Mouse (Mus musculus): ENCODE measurements around the gene Dhx37.
"Not testable (repeated sequence)": the region's sequence is repeated elsewhere in the genome, so short reads cannot be mapped to it uniquely, and the experiment has no call there.

Gene Dhx37

DNA sequence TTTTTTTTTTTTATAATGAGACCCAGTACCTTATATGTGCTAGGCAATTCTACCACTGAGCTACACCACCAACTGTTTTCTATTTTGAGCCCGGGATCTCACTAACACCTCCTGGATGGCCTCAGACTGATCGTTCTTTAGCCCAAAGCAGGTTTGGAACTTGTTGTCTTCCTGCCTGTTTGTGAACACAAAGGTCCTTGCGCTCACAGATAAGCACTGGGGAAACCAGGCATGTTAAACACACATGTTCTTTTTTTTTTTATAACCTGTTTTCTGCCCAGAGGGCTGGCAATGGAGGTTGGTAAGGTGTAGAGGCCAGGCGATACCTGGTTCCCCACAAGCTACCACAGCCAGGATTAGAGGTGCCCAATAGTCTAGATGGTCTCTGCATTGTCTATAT lies 14.7 kb upstream of the Dhx37 start:
- no peak for DNase-seq (ENCODE audit: low spot score)

DNA sequence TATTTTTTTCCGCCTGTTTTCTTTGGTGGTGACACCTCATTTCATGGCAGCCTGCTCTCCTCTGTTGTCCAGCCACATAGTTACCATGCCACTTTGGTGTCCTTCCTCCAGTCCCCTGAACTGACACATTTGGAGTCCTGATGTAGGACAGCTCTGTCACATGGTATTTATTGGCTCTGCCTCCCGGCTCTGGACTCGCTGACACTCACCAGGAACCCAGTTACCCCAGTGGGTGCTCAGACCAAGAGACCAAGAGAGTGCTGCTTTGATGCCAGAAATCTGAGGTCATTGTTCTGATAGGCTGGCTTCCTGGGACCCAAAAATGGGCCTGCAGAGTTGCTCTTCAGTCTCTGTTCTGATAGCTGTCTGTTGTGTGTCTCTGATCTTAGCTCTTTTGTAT lies 14.1 kb upstream of the Dhx37 start:
- DNase-seq (ENCODE audit: low spot score): no peak

DNA sequence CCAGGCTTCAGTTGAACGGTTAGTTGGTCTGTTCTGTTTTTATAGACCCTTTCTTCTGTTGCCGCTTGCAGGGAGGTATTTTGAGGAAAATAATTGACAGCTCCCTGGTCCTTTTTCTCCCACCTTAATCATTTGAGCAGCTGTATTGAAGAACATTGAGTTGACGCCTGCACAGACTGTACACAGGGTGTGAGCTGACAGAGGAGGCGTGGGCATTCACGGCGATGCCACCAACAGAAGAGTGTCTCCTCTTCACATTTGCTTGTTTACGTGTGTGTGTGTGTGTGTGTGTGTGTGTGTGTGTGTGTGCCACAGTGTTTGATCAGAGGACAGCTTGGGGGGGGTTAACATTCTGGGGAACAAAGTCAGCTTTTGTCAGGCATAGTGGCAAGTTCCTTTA lies 12.4 kb upstream of the Dhx37 start:
- DNase-seq (ENCODE audit: low spot score): no peak

DNA sequence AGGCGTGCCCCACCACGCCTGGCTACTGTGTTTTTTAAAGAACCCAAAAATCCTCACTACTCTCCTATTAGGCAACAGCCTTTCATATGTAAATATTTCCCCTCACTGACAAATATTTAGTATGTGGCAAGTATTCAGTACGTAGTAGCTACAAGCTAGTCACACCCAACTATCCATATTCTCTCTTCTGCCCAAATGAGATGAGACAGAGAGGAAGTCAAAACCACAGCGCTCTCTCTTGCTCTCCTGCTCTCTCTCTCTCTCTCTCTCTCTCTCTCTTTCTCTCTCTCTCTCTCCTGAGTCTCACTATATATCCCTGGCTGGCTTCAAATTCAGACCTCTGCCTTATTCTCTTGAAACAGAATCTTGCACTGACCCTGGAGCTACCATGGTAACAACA lies 10.6 kb upstream of the Dhx37 start:
- no peak for DNase-seq (ENCODE audit: low spot score)

DNA sequence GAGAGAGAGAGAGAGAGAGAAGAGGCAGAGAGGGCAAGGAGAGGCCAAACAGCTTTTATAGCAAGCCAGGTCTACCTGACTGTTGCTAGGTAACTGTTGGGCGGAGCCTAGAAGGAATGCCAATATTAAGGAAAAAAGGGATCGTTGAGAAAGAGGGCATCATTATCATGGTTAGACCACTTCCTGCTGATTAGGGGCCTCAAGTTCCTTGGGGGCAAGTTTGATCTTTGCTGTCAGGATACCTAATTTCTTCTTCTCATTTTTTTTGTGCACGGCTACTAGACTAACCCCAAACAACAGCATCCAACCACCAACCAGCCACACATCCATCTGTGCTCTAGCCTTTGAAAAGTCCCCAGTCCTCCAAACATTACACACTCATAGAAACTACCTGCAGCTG lies 10.0 kb upstream of the Dhx37 start:
- DNase-seq (ENCODE audit: low spot score): no peak

DNA sequence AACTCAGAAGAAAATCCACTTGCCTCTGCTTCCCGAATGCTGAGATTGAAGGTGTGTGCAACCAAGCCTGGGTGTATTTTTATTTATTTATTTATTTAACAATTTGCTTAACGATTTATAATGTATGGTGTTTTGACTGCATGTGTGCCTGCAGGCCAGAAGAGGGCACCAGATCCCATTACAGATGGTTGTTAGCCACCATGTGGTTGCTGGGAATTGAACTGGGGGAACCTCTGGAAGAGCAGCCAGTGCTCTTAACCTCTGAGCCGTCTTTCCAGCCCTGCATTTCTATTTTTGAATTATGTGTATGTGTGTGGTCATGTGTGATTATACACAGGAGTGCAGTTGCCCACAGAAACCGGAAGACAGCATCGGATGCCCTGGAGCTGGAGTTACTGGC lies 9.4 kb upstream of the Dhx37 start:
- DNase-seq (ENCODE audit: low spot score): no peak

DNA sequence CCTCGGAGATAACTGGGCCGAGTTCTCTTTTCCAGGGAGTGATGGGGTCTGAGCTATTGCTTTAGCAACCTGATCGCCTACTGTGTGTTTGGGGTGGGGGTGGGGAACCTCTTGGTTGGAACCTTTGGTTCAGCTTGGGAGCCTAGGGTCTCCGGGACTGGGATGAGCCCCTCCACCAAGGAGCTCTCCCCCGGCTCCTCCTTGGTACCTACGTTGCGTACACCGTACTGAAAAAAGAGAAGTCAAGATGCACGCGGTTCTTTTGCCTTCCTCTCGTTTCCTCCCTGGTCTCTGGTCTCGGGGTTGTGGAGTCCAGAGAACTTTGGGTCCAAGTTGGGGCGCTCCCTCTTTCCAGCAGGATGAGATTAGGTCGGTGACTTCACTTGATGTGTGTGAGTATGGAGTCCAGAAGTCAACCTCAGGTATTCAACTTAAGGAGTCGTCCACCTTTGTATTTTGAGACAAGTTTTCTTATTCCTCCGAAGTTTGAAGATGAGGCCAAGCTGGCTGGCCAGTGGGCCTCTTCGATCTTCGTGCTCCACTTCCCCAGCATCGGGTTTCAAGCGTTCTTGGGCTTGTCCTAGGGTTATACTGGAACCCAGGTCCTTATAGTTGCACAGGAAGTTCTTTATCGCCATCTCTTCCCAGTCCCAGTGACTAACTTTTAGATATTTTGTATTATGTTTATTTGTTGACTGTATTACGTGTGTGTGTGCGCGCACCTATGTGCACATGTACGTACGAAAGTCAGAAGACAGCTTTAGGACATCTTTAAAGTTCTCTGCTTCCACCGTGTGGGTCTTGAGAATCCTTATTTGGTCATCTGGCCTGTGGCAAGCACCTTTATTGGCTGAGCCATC lies 8.4 kb upstream of the Dhx37 start:
- DNase-seq (ENCODE audit: low spot score): no peak

DNA sequence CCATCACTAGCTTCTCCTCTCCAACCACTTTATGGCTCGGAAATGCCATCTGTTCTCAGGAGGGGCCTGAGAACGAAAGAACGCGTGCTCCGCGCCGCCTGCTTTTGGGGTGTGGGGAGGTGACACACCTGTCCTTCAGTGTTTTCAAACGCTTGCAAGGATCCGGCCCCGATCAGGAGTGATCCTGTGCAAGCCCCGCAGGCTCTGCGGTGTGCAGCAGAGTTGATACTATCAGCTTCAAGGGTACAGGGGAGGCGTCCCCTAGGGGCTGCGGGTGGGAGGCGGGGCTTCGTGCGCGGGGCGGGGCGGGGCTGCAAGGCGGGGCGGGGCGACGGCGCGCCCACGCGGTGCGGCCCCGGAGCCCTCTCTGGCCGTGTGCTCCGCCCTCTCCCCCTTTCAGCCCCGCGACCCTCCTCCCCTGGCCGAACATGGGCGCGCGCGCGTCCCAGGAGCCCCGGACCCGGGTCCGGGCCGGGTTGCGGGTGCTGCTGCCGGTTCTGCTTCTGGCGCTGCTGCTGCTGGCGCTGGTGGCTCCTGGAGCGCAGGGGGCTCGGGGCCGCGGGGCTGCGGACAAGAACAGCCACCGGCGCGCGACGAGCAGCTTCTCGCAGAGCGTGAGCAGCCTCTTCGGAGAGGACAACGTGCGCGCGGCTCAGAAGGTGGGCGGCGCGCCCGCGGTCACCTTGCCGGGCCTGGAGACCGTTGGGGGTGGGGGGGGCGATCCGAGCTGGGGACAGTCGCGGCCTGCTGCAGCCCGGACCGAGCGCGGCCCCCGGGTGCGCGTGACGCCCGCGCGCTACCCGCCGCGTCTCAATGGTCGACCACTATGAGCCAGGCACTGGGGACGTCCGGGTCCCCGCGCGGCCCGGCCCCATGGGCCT lies 7.6 kb upstream of the Dhx37 start, which contains the start of gene Bri3bp:
Bri3bp (plus strand) TSS at position 335 of the 881 bp plus-strand sequence.
- DNase-seq (ENCODE audit: low spot score): no peak

DNA sequence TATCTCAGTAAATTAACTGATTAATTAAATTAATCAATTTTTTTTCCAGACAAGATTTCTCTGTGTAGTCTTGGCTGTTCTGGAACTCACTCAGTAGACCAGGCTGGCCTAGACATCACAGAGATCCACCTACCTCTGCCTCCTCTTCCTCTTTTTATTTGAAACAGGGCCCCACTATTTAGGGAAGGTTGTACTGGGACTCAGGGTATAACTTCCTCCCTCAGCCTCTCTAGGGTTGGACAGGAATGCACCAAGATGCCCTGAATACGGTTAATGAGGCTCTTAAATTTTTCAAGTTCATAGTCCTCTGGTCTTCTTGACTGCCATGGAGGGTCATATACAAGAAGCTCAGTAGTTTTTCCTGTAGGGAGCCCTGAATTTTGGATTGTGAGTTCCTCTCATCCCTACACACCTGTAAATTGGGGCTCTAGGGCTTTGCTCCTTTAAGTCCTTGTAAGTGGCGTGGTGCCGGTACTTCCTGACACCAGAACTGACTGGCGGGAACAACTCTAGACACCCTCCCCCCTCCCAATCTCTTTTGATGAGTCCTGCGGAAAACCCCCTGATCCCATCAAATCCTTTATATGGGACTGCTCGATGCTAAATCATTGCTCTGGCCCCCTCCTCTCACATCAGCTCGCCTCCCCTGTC lies 6.8 kb upstream of the Dhx37 start:
- no peak for DNase-seq (ENCODE audit: low spot score)

DNA sequence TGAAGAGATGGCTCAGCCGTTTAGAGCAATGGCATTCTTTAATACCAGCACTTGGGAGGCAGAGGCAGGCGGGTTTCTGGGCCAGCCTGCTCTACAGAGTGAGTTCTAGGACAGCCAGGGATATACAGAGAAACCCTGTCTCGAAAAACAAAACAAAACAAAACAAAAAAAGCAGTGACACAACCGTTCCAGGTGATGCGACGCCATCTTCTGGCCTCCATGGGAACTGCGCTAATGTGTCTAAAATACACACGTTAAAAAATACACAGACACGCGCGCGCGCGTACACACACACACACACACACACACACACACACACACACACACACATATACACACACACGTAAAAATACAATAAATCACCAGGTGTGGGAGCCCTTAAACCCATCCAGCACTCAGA lies 426 bp upstream of the Dhx37 start:
- DNase-seq (ENCODE audit: low spot score): not testable (repeated sequence)

DNA sequence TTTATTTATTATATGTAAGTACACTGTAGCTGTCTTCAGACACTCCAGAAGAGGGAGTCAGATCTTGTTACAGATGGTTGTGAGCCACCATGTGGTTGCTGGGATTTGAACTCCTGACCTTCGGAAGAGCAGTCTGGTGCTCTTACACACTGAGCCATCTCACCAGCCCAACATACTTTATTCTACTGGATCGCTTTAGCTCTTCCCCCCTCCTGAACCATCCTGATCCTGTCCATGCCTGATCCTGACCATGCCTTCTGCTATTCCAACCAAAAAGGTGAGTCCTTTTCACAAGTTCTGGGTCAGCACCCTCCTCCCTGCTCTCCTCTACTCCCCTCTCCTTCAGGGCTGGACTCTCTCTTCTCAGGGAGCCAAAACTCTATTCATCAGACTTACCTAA lies 1.6 kb downstream of the Dhx37 start:
- not testable (repeated sequence) for DNase-seq (ENCODE audit: low spot score)

DNA sequence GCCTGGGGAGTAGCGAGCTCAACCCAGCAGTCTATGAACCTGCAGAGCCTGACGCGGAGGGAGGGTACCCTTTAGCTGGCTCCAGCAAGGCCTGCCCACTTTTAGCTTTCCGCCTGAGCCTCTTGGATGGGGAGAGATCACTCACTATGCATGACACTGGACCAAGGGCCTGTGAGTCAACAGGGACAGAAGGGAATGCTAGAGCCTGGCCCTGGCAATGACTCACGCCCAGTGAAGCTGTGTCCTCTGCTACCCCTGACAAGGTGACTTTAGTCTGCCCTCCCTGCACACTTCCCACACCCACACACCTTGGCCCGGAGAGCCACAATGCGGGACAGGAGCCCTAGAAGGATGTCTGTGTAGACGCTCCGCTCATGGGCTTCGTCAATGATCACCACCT lies 7.6 kb downstream of the Dhx37 start:
- DNase-seq (ENCODE audit: low spot score): no peak

DNA sequence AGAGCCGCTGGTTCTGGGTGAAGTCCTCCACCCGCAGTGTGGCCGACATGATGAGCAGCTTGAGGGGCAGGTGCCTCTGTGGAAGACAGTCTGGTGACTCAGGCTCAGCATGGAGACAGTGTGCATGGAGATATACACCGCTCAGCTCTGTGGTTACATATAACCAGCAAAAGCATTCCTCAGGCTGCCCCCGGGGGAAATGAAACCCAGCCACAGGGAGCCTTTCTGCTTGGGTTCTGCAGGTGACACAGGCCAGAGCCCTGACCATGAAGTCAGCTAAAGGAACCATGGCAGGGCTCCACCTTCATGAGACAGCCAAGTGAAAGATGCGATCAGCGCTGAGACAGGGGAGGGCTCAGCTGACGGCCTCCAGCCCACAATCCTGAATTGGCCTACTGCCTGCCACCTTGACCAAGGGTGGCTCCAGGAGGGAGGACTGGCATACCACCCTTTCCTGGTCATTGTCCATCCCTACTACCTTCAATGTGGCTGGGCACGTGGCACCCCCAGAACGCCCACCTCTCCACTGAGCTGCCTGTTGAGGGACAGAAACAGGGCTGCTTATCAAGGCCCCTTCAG lies 8.1 kb downstream of the Dhx37 start:
- DNase-seq (ENCODE audit: low spot score): no peak

DNA sequence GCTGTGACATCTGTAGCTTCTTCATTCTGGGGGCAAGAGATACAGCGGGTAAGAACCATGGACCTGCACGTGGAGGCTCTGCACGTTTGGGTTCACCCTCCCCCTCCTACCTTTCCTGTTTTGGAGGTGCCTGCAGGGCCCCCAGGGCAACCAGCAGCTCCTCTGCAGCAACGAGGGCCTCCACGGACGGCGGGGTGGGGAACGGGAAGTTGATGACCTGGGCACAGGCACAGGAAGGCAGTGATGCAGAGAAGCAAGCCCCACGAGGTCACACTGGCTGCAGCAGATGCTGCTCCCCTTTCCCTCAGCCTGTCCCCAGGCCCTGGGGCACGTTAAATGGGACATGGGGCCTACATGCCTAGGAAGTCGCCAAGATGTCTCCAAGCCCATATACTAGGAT lies 14.8 kb downstream of the Dhx37 start:
- DNase-seq (ENCODE audit: low spot score): no peak

DNA sequence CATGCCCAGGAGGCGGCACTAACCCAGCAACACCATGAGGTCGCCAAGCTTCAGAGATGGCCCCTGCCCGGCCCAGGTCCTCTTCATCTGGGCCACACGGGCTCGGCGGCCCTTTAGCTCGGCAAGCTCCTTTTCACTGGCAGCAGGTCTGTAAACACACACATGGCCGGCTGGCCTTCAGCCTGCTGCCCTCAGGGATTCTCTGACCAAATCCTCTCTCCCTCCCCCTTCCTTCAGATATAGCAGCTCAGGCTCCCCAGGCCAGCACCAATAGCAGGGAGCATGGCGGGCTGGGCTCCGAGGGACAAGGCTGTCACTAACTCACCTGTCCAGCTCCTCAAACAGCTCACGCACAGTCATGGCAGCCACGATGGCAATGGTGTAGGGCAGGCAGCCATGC lies 15.3 kb downstream of the Dhx37 start:
- DNase-seq (ENCODE audit: low spot score): no peak

DNA sequence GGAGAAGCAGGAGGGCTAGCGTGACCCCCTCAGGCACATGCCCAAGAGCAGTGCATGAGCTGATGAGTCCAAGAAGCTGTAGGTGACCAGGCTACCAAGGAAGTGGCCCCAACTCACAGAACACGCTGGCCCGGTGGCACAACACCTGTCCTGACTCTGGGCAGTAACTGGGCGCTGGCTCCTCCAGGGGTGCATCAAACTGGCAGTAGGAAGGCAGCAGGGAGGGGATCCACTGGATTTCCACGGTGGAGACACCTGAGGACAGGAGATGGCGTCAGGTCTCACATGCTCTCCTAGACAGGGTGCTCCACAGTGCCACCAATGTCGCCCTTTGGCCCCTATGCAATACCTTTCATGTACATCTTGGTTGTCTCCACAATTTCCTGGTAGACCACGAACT lies 17.7 kb downstream of the Dhx37 start:
- no peak for DNase-seq (ENCODE audit: low spot score)

DNA sequence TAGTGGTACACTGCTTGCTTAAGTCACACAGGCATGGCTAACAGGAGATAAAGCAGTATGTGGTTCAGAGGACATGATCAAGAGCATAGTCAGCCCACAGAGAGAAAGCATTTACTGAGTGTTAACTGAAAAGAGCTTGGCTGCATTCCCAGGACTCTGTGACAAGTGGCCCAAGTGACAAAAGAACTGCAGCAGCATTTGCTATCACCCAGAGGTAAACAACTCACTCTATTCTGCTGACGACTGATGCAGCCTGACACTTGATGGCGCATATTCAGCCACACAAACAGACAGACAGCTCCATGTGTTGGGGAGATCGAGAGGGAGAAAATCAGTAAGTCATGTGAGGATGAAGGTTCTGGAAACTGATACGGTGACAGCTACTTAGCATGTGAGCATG lies 20.2 kb downstream of the Dhx37 start:
- DNase-seq (ENCODE audit: low spot score): no peak

DNA sequence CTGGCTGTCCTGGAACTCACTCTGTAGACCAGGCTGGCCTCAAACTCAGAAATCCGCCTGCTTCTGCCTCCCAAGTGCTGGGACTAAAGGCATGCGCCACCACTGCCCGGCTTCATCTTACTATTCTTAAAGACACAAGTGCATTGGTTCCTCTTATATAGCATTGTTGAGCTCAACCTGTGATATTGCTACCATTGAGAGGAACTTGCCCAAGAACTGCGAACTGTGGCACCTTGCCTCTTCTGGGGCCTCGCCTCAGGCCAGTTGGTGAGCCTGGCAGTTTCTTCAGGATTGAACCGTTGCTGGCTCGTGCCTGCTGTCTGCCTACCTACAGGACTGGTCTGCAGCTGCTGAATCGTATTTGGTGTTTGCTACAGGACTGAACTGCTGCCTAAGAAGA lies 21.4 kb downstream of the Dhx37 start:
- DNase-seq (ENCODE audit: low spot score): not testable (repeated sequence)

DNA sequence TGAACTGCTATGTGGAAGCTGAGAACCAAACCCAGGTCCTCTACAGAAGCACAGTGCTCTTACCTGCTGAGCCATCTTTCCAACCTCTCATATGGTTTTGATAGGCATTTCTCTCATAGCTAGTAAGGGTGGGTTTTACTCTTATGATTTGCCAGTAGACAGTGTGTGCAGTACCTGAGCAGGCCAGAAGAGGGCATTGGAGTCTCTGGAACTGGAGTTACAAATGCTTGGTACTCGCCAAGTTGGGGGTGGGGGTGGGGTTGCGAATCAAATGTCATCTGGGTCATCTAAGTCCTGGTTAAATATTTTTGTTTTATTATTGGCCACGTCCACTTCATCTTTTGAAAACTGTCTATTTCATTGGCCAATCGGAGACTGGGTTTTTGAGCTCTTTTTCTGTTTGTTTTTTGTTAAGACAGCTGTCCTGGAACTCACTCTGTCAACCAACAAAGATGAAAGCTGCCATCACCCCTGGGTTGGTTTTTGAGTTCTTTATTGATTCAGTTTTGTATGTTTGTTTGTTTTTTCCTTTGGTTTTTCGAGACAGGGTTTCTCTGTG lies 21.9 kb downstream of the Dhx37 start:
- DNase-seq (ENCODE audit: low spot score): peak; percentile 52

DNA sequence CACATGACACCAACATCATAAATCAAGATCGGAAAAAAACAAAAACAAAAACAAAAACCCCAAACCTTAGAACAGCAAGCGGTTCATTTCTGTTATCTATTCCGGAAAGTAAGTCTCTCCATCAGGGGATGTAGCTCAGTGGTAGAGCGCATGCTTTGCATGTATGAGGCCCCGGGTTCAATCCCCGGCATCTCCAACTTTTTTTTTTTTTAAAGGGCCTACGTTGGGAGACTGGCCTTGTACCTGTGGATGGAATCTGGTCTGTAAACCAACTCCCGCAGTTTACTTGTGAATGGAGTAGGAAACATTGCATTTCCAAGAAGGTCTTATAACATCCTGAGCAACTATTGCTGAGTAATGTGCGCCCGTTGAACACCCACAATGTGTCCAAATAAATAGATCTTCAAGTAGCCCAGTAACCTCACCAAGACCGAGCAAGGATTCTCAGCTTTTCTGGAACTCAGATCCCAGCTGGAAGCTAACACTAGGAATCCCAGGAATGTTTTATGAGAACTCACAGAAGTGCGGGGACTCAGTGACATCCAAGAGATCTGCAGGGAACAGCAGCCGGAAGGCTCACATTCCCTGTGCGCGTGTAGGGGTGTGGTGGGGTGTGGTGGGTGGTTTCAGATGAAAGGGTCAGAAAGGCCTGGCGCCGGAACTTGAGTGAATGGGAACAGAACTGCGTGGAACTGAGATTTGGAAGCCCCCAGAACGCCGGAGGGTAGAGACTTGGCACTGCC lies 24.4 kb downstream of the Dhx37 start:
- DNase-seq (ENCODE audit: low spot score): no peak

DNA sequence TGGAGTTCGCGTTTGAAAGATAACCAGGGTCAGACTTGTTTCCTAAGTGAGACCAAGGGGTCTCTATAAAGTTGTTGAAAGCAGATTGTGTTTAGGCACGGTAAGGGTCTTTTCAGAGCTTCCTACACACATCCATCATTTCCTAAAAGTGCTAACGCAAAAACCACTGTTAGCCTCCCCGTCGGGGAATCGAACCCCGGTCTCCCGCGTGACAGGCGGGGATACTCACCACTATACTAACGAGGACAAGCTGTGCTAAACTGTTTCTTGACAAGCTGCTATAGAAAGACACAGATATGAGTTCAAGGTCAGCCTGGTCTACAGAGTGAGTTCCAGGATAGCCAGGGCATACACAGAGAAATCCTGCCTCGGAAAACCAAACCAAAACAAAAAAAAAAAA lies 25.1 kb downstream of the Dhx37 start:
- DNase-seq (ENCODE audit: low spot score): peak; percentile 85

Measured in lung, postnatal 25 days (tissue).